Mouse (Mus musculus): ENCODE measurements around the gene Arhgdib.

DNA sequence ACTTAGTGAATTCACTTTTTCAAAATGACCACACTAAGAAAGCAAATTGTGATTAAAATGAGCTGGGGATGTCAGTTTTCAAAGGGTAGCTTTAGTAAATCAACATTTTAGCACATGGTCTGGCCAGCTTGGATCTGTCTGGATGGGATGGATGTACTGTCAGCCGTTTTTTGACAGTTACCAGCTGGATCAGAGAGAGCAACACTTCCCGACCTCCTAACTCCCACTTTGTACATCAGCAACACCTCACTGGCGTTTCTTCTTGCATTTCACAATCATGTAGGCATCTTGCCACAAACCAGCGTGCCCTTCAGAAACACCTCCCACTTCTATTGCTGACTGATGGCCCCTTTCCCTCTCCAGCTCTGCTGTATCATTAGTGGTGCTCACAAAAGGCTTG lies 43.5 kb downstream of the Arhgdib start:
- no peak for TF ChIP-seq POLR2A (IDR thresholded peaks at IDR 0.05; ENCODE audit: insufficient read depth, low read depth, low read length)
- TF ChIP-seq CTCF (IDR thresholded peaks at IDR 0.05; ENCODE audit: insufficient read depth, low read depth, low read length), result no peak

All from olfactory bulb, adult 2 months (tissue).